Mouse (Mus musculus): ENCODE results near the gene Phf3. TPM values are rescaled to one million over a fixed set of nuclear protein-coding genes. Genes with fewer than 3 reads are reported as not detected.

The Phf3 gene
- polyA plus RNA-seq, 1 experiment from 2014 or later = 41.4 TPM

DNA sequence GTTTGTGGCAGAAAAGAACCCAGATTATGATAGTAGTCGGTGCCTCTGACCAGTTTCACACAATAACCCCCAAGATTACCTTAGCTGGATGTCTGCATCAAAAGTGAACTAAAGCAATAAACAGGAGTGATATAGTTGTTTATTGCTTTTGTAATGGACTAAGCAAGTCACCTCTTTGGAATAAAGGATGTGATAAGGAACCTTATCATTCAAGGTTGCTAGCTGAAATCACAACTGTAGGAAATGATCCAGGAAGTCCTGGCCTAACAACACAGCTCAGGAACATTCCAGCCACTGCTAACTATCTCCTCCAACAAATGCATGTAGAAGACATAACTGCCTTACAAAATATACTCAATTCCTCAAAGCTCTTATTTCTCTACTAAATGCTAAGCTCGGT is 22.8 kb downstream of the Phf3 start:
- Histone ChIP-seq H3K9me3 (ENCODE audit: control insufficient read depth, low read length) (no peaks in the 10 kb centered on the region), H3K4me1 (ENCODE audit: control insufficient read depth, insufficient read depth, low read length) (no peaks in the 10 kb centered on the region), H3K9ac (ENCODE audit: low read depth, low read length) (no peak overlapping the region), H3K4me2 (ENCODE audit: low read depth, low read length) (no peak overlapping the region), H3K27me3 (replicated peaks; ENCODE audit: control insufficient read depth, insufficient read depth, low read length) (no peaks in the 10 kb centered on the region), H3K36me3 (ENCODE audit: control insufficient read depth, insufficient read depth, low read length) (peaks cover 11% of the 10 kb centered on the region; the same call in 1 of the 2 replicates), H3K4me3 (ENCODE audit: low read depth, low read length) (no peak overlapping the region), H3K27ac (replicated peaks; ENCODE audit: low read depth, low read length) (no peak overlapping the region)
- DNase-seq (ENCODE audit: low spot score) (no peak), ATAC-seq (ENCODE audit: low read depth) (no peak)
- WGBS = 92% methylated on average over 2 of the region's 2 CpGs

GRCm38 (mm10) chr1:30849955-30850354 is 23.8 kb downstream of the Phf3 start:
- 60% methylated on average over 3 of the region's 3 CpGs for WGBS
- Histone ChIP-seq H3K4me1 (ENCODE audit: control insufficient read depth, insufficient read depth, low read length) (no peaks in the 10 kb centered on the region), H3K27me3 (replicated peaks; ENCODE audit: control insufficient read depth, insufficient read depth, low read length) (no peaks in the 10 kb centered on the region), H3K27ac (replicated peaks; ENCODE audit: low read depth, low read length) (no peak overlapping the region), H3K9me3 (ENCODE audit: control insufficient read depth, low read length) (no peaks in the 10 kb centered on the region), H3K4me3 (ENCODE audit: low read depth, low read length) (no peak overlapping the region), H3K36me3 (ENCODE audit: control insufficient read depth, insufficient read depth, low read length) (peaks cover 11% of the 10 kb centered on the region; the same call in 1 of the 2 replicates), H3K9ac (ENCODE audit: low read depth, low read length) (no peak overlapping the region), H3K4me2 (ENCODE audit: low read depth, low read length) (no peak overlapping the region)
- no peak for ATAC-seq (ENCODE audit: low read depth)
- DNase-seq (ENCODE audit: low spot score) = no peak

- Histone ChIP-seq H3K9ac (ENCODE audit: low read depth, low read length) (no peak overlapping the region), H3K4me1 (ENCODE audit: control insufficient read depth, insufficient read depth, low read length) (no peaks in the 10 kb centered on the region), H3K36me3 (ENCODE audit: control insufficient read depth, insufficient read depth, low read length) (peaks cover 11% of the 10 kb centered on the region; the same call in 1 of the 2 replicates), H3K4me2 (ENCODE audit: low read depth, low read length) (no peak overlapping the region), H3K27ac (replicated peaks; ENCODE audit: low read depth, low read length) (no peak overlapping the region), H3K9me3 (ENCODE audit: control insufficient read depth, low read length) (no peaks in the 10 kb centered on the region), H3K27me3 (replicated peaks; ENCODE audit: control insufficient read depth, insufficient read depth, low read length) (no peaks in the 10 kb centered on the region), H3K4me3 (ENCODE audit: low read depth, low read length) (no peak overlapping the region)
- no peak for ATAC-seq (ENCODE audit: low read depth)
- DNase-seq (ENCODE audit: low spot score) = no peak
- 59% methylated on average over 1 of the region's 1 CpGs for WGBS
Measured at GRCm38 (mm10) chr1:30847706-30848105, 26.0 kb downstream of the Phf3 start.

- Histone ChIP-seq H3K4me2 (ENCODE audit: low read depth, low read length) (no peak overlapping the region), H3K27me3 (replicated peaks; ENCODE audit: control insufficient read depth, insufficient read depth, low read length) (no peaks in the 10 kb centered on the region), H3K36me3 (ENCODE audit: control insufficient read depth, insufficient read depth, low read length) (peaks cover 18% of the 10 kb centered on the region), H3K4me3 (ENCODE audit: low read depth, low read length) (no peak overlapping the region), H3K27ac (replicated peaks; ENCODE audit: low read depth, low read length) (no peak overlapping the region), H3K4me1 (ENCODE audit: control insufficient read depth, insufficient read depth, low read length) (no peaks in the 10 kb centered on the region), H3K9ac (ENCODE audit: low read depth, low read length) (no peak overlapping the region), H3K9me3 (ENCODE audit: control insufficient read depth, low read length) (no peaks in the 10 kb centered on the region)
- 86% methylated on average over 3 of the region's 3 CpGs for WGBS
- no peak for ATAC-seq (ENCODE audit: low read depth)
- DNase-seq (ENCODE audit: low spot score) = no peak
Measured at GRCm38 (mm10) chr1:30839662-30840061, 34.1 kb downstream of the Phf3 start.

GRCm38 (mm10) chr1:30835512-30835911 is 38.2 kb downstream of the Phf3 start:
- no peak overlapping the region for H3K4me3 ChIP-seq (ENCODE audit: low read depth, low read length)
- no peaks in the 10 kb centered on the region for H3K9me3 ChIP-seq (ENCODE audit: control insufficient read depth, low read length)
- DNase-seq (ENCODE audit: low spot score) (no peak), ATAC-seq (ENCODE audit: low read depth) (no peak)
- no peak overlapping the region for H3K4me2 ChIP-seq (ENCODE audit: low read depth, low read length)
- no peaks in the 10 kb centered on the region for H3K4me1 ChIP-seq (ENCODE audit: control insufficient read depth, insufficient read depth, low read length)
- H3K27ac ChIP-seq (replicated peaks; ENCODE audit: low read depth, low read length) = no peak overlapping the region
- 87% methylated on average over 6 of the region's 6 CpGs for WGBS
- no peak overlapping the region for H3K9ac ChIP-seq (ENCODE audit: low read depth, low read length)
- H3K36me3 ChIP-seq (ENCODE audit: control insufficient read depth, insufficient read depth, low read length) = peaks cover 31% of the 10 kb centered on the region
- no peaks in the 10 kb centered on the region for H3K27me3 ChIP-seq (replicated peaks; ENCODE audit: control insufficient read depth, insufficient read depth, low read length)

GRCm38 (mm10) chr1:30832778-30833177 is 40.9 kb downstream of the Phf3 start:
- H3K4me3 ChIP-seq (ENCODE audit: low read depth, low read length) = no peak overlapping the region
- H3K9ac ChIP-seq (ENCODE audit: low read depth, low read length) = no peak overlapping the region
- DNase-seq (ENCODE audit: low spot score) = no peak
- no peaks in the 10 kb centered on the region for H3K27me3 ChIP-seq (replicated peaks; ENCODE audit: control insufficient read depth, insufficient read depth, low read length)
- no peaks in the 10 kb centered on the region for H3K9me3 ChIP-seq (ENCODE audit: control insufficient read depth, low read length)
- 85% methylated on average over 4 of the region's 4 CpGs for WGBS
- H3K36me3 ChIP-seq (ENCODE audit: control insufficient read depth, insufficient read depth, low read length) = peaks cover 55% of the 10 kb centered on the region
- H3K4me1 ChIP-seq (ENCODE audit: control insufficient read depth, insufficient read depth, low read length) = no peaks in the 10 kb centered on the region
- H3K27ac ChIP-seq (replicated peaks; ENCODE audit: low read depth, low read length) = no peak overlapping the region
- no peak overlapping the region for H3K4me2 ChIP-seq (ENCODE audit: low read depth, low read length)
- ATAC-seq (ENCODE audit: low read depth) = no peak

- Histone ChIP-seq H3K36me3 (ENCODE audit: control insufficient read depth, insufficient read depth, low read length) (peaks cover 57% of the 10 kb centered on the region), H3K4me2 (ENCODE audit: low read depth, low read length) (no peak overlapping the region), H3K4me3 (ENCODE audit: low read depth, low read length) (no peak overlapping the region), H3K9me3 (ENCODE audit: control insufficient read depth, low read length) (no peaks in the 10 kb centered on the region), H3K4me1 (ENCODE audit: control insufficient read depth, insufficient read depth, low read length) (no peaks in the 10 kb centered on the region), H3K27me3 (replicated peaks; ENCODE audit: control insufficient read depth, insufficient read depth, low read length) (no peaks in the 10 kb centered on the region), H3K27ac (replicated peaks; ENCODE audit: low read depth, low read length) (no peak overlapping the region), H3K9ac (ENCODE audit: low read depth, low read length) (no peak overlapping the region)
- WGBS = 76% methylated on average over 6 of the region's 6 CpGs
- DNase-seq (ENCODE audit: low spot score) (peak; percentile 10), ATAC-seq (ENCODE audit: low read depth) (no peak; the same call in 1 of the 2 replicates)
Measured at GRCm38 (mm10) chr1:30819414-30819813, 54.3 kb downstream of the Phf3 start.

DNA sequence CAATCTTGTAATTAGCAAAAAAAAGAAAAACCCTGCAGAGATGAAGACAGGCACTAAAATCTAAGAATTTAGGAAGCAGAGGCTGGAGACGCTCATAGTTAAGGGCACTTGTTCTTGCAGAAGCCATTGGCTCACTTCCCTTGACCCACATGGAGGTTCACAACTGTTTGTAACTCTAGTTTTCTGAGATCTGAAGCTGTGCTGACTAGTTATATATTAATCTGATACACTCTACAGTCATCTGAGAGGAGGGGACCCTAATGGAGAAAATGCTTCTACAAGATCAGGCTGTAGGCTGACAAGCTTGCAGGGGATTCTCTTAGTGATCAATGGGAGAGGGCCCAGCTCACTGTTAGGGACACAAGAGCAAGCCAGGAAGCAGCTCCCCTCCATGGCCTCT is 58.1 kb downstream of the Phf3 start:
- H3K9me3 ChIP-seq (ENCODE audit: control insufficient read depth, low read length) = no peaks in the 10 kb centered on the region
- H3K4me2 ChIP-seq (ENCODE audit: low read depth, low read length) = no peak overlapping the region
- no peak overlapping the region for H3K9ac ChIP-seq (ENCODE audit: low read depth, low read length)
- 92% methylated on average over 1 of the region's 1 CpGs for WGBS
- DNase-seq (ENCODE audit: low spot score) (no peak), ATAC-seq (ENCODE audit: low read depth) (no peak)
- H3K4me3 ChIP-seq (ENCODE audit: low read depth, low read length) = no peak overlapping the region
- no peaks in the 10 kb centered on the region for H3K27me3 ChIP-seq (replicated peaks; ENCODE audit: control insufficient read depth, insufficient read depth, low read length)
- H3K27ac ChIP-seq (replicated peaks; ENCODE audit: low read depth, low read length) = no peak overlapping the region
- peaks cover 78% of the 10 kb centered on the region for H3K36me3 ChIP-seq (ENCODE audit: control insufficient read depth, insufficient read depth, low read length)
- no peaks in the 10 kb centered on the region for H3K4me1 ChIP-seq (ENCODE audit: control insufficient read depth, insufficient read depth, low read length)

DNA sequence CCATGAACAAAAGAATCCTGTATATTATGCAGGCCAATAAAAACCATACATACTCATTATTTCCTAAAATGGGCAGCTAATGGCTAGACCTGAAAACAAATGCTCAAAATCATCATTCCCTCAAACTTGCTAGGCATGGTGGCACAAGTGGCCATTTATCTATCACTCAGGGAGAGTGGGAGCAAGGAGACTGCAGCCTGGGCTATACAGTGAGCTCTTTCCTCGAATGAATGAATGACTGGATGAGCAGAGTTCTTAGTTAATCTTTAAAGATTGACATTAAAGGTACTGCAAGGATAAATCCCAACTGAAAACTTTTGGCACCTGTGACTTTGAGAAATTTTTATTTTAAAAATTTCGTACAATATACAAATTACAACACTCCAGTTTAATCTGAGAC is 58.7 kb downstream of the Phf3 start:
- Histone ChIP-seq H3K27me3 (replicated peaks; ENCODE audit: control insufficient read depth, insufficient read depth, low read length) (no peaks in the 10 kb centered on the region), H3K36me3 (ENCODE audit: control insufficient read depth, insufficient read depth, low read length) (peaks cover 78% of the 10 kb centered on the region)
- 92% methylated on average over 2 of the region's 2 CpGs for WGBS

More for the DNA sequence above, 58.7 kb downstream of the Phf3 start:
- ATAC-seq (ENCODE audit: low read depth) (no peak), DNase-seq (ENCODE audit: low spot score) (no peak)
- no peak overlapping the region for H3K27ac ChIP-seq (replicated peaks; ENCODE audit: low read depth, low read length)
- no peaks in the 10 kb centered on the region for H3K4me1 ChIP-seq (ENCODE audit: control insufficient read depth, insufficient read depth, low read length)
- no peak overlapping the region for H3K9ac ChIP-seq (ENCODE audit: low read depth, low read length)
- no peaks in the 10 kb centered on the region for H3K9me3 ChIP-seq (ENCODE audit: control insufficient read depth, low read length)
- H3K4me3 ChIP-seq (ENCODE audit: low read depth, low read length) = no peak overlapping the region
- no peak overlapping the region for H3K4me2 ChIP-seq (ENCODE audit: low read depth, low read length)

Measured in embryonic facial prominence, embryonic 14.5 days (tissue).